Mouse (Mus musculus): ENCODE data around the gene Zfp518b. TPM values are rescaled to one million over a fixed set of nuclear protein-coding genes. Genes with fewer than 3 reads are reported as not detected.

Zfp518b gene
- 1 to 10 TPM in 1 of 2 experiments, under 1 TPM in 1; 0.26 to 1.4 TPM for polyA plus RNA-seq (2017; shearing (Covaris generic))

GRCm38 (mm10) chr5:38684164-38684911, at the start of gene Zfp518b:
Gene Zfp518b, minus strand, starts transcription at chr5:38684826.

Other genes starting within 250 kb of the Zfp518b start
- gene Slc2a9, start 181.7 kb downstream of the Zfp518b start, polyA plus RNA-seq (2017; shearing (Covaris generic)) = 10 to 100 TPM; 10.5 to 19.2 TPM
- 100 to 1,000 TPM; 520 to 561 TPM for gene Wdr1, start 121.6 kb downstream of the Zfp518b start, polyA plus RNA-seq (2017; shearing (Covaris generic))
- gene Clnk, start 192.0 kb upstream of the Zfp518b start, polyA plus RNA-seq (2017; shearing (Covaris generic)) = under 1 TPM; 0.16 to 0.54 TPM